Mouse (Mus musculus): Measurements from ENCODE around the gene Snx1.

DNA sequence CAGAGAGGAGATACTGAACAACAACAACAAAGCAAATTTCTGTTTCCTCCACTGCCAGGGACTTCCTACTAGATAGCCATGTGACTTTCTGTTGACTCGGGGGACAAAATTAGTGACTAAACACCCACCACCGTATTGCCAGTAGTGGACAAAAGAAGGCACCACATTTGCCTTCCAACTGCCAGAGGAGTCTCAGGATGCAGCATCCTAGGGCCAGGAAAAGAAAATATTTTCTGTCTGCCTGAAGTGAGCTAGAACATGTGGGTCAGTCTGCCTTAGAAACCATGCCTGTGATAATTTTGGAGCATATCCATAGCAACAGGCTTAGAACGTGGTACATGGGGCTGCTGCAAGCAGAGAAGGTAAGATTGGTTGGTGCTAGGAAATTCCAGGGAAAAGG is 85.6 kb downstream of the Snx1 start:
- no peak for TF ChIP-seq POLR2A (IDR thresholded peaks at IDR 0.05; ENCODE audit: control insufficient read depth, extremely low read depth, insufficient read depth, low read length, poor library complexity)
- TF ChIP-seq CTCF (IDR thresholded peaks at IDR 0.05; ENCODE audit: borderline replicate concordance, control insufficient read depth, extremely low read depth, insufficient read depth, low read length, poor library complexity) = no peak

All from thymus, adult 2 months (tissue).